Mouse (Mus musculus) subcutaneous adipose tissue, adult 2 months (tissue): ENCODE results near the gene Ddt. TPM values are rescaled to one million over a fixed set of nuclear protein-coding genes. Genes with fewer than 3 reads are reported as not detected.

ENCODE experiments used
- polyA plus RNA-seq: library from polyadenylated mRNA; depleted of rRNA; stranded (reverse); fragments of >200 nt; gene quantifications from 2 replicates; pipeline ENCODE4 v1.2.3, GENCODE M21; 2012; ENCODE audit warnings: low replicate concordance; rRNA removed

Gene Ddt
- 98.3 and 207 TPM in 2 replicates for polyA plus RNA-seq

GRCm38 (mm10) chr10:75772795-75773664, at the start of gene Ddt:
TSS of gene Ddt (minus strand) at chr10:75773414.

GRCm38 (mm10) chr10:75822443-75822842, 49.2 kb upstream of the Ddt start, which contains the start of gene Gstt4:
TSS of gene Gstt4 (minus strand) at chr10:75822543.

GRCm38 (mm10) chr10:75798176-75798696, 25.0 kb upstream of the Ddt start, which contains the start of gene Gstt1:
TSS of gene Gstt1 (minus strand) at chr10:75798584.

GRCm38 (mm10) chr10:75780769-75781578, 7.8 kb upstream of the Ddt start, which contains the start of the genes Gm20441 and Gstt3:
TSS of gene Gm20441 (minus strand) at chr10:75780954.
TSS of gene Gstt3 (minus strand) at chr10:75781414.

DNA sequence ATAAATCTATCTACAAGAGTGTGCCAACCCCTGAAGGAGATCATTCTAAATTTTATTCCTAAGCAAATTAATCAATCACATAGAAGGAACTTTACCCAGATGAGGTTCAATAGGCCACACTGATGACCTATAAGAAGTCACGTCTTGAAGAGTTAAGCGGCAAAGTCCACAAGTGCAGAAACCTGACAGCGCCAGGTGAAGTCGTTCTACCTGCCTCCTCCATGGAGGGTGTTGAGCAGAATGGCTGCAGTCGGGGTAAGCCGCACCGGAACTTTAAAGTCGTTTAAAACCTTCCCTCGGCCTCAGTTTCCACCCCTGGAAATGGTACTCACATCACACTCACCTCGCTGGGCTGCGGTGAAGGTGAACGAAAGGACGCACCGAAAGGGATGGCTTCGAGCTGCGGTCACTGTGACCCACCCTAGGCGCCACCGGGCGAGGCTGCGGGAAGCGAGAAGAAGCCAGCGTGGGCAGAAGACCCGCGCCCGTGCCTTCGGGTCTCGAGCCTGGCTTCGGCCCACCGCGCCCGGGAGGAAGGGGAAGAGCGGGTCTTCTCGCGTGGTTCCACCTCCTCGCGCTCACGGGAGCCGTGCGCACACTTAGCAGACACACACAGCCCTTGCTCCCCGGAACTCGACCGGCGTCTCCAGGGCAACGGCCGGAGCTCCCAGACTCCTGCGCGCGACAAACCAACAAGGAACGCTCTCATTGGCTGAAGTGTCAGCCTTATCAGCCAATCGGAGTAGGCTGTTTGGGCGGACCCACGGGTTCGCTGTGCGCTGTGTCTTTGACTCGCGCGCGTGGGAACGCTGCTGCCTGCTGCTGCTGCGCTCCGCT, 9.3 kb downstream of the Ddt start, which contains the start of gene Cabin1:
TSS of gene Cabin1 (minus strand) at position 660 of the 837 bp plus-strand sequence.

Other genes starting within 250 kb of the Ddt start
- gene Lrrc75b, start 213.1 kb downstream of the Ddt start, polyA plus RNA-seq: 0.19 and 1.6 TPM in 2 replicates
- gene Ggt1, start 211.8 kb downstream of the Ddt start, polyA plus RNA-seq: 0.26 and 2.4 TPM in 2 replicates
- 86.3 and 181 TPM in 2 replicates for gene Ggt5, start 184.1 kb downstream of the Ddt start, polyA plus RNA-seq
- 10.9 and 26.2 TPM in 2 replicates for gene Susd2, start 129.4 kb downstream of the Ddt start, polyA plus RNA-seq
- 33.4 and 65.4 TPM in 2 replicates for gene Cabin1, start 9.1 kb downstream of the Ddt start, polyA plus RNA-seq
- 0.21 and 0.37 TPM in 2 replicates for gene Gm20441, start 7.5 kb upstream of the Ddt start, polyA plus RNA-seq
- 27.3 and 28.0 TPM in 2 replicates for gene Gstt3, start 8.0 kb upstream of the Ddt start, polyA plus RNA-seq
- 113 and 180 TPM in 2 replicates for gene Gstt1, start 25.2 kb upstream of the Ddt start, polyA plus RNA-seq
- gene Gstt4, start 49.1 kb upstream of the Ddt start, polyA plus RNA-seq: 0.17 TPM in 1 of 2 replicates, not detected in the other
- gene Gstt2, start 64.0 kb upstream of the Ddt start, polyA plus RNA-seq: 163 and 231 TPM in 2 replicates
- gene Mif, start 86.8 kb upstream of the Ddt start, polyA plus RNA-seq: 463 and 1,518 TPM in 2 replicates
- gene Derl3, start 120.0 kb upstream of the Ddt start, polyA plus RNA-seq: 5.6 and 9.5 TPM in 2 replicates
- gene Smarcb1, start 148.2 kb upstream of the Ddt start, polyA plus RNA-seq: 49.5 and 67.8 TPM in 2 replicates
- gene Chchd10, start 159.7 kb upstream of the Ddt start, polyA plus RNA-seq: 285 and 313 TPM in 2 replicates
- 59.5 and 159 TPM in 2 replicates for gene Mmp11, start 163.1 kb upstream of the Ddt start, polyA plus RNA-seq
- 0.54 and 0.87 TPM in 2 replicates for gene Gm867, start 167.3 kb upstream of the Ddt start, polyA plus RNA-seq
- gene Vpreb3, start 169.6 kb upstream of the Ddt start, polyA plus RNA-seq: 0.40 and 1.9 TPM in 2 replicates
- 0.10 TPM in 1 of 2 replicates, not detected in the other for gene Gm5134, start 181.1 kb upstream of the Ddt start, polyA plus RNA-seq